Mouse (Mus musculus): ENCODE data around the gene Zfp989.
"Not testable (repeated sequence)": the region's sequence is repeated elsewhere in the genome, so short reads cannot be mapped to it uniquely, and the experiment has no call there.

Gene Zfp989

GRCm38 (mm10) chr4:146971757-146972156 is at the start of gene Zfp989:
Gene Zfp989, plus strand, starts transcription at chr4:146971976.
- not testable (repeated sequence) for DNase-seq (ENCODE audit: low spot score)

DNA sequence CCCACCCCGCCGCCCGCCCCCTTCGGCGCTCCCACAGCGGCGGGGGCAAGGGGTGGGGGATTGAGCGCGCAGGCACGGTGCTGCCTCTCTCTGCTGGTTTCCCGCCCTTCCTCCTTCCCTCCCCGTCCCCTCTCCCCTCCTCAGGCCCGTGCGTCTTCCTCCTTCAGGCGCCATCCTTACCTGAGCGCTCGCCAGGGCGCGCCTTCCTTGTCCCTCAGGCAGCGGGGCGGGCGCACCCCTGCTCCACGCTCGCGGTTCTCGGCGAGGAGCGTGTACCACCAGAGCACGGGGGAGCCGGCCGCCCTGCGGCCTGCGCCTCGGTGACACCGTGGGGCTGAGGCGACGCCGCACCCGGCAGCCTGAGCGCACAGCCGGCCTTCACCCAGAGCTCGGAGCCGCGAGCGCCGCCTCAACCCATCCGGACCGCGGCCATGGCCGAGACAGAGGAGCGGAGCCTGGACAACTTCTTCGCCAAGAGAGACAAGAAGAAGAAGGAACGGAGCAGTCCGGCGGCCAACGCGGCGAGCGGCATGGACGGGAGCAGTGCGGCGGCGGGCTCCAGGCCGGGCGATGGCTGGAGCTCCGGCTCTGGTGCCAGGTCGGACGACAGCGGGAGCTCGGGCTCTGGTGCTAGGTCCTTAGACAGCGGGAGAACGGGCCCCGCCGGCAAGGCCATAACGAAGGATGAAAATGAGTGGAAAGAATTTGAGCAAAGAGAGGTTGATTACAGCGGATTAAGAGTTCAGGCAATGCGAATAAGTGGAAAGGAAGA is 39.3 kb upstream of the Zfp989 start:
- no peak for DNase-seq (ENCODE audit: low spot score)

- DNase-seq (ENCODE audit: low spot score), result not testable (repeated sequence)
These were observed 30.1 kb upstream of the Zfp989 start for GRCm38 (mm10) chr4:146941691-146942090.

GRCm38 (mm10) chr4:146976581-146976980 is 4.8 kb downstream of the Zfp989 start:
- not testable (repeated sequence) for DNase-seq (ENCODE audit: low spot score)

DNA sequence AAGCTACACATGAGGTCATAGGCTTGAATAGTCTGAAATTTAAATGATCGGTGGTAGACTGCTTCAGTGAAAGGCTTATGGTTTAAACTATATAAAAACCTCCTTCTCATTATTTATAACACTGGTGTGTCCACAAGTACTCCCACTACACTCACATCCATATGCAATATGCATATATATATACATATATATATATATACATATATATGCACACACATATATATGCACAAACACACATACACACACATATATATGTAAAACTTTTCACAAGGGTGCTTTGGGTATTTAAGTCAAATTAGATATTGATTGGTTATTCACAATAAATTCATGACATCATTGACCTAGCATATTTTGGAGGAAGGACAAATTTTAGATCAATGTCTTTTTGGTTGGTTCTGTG is 46.6 kb downstream of the Zfp989 start:
- DNase-seq (ENCODE audit: low spot score), result not testable (repeated sequence)

DNA sequence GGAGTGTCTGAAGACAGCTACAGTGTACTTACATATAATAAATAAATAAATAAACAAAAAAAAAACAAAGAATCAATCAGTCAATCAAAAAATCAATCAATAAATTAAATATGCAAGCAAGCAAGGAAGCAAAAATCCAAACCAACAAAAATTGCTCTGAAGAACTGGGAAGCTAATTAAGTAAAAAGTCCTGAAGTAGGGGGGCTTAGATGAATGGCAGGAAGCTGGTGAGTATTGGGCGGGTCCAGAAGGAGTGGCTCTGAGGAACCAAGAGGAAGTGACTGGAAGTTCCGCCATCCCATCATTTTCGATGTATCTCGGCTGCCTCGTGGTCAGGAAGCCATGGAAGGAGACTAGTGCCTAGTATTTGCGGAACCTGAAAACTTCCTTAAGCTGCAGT is 49.8 kb downstream of the Zfp989 start, which contains the start of gene Rex2:
Gene Rex2, plus strand, starts transcription at position 301 of the 400 bp plus-strand sequence.
- not testable (repeated sequence) for DNase-seq (ENCODE audit: low spot score)

DNA sequence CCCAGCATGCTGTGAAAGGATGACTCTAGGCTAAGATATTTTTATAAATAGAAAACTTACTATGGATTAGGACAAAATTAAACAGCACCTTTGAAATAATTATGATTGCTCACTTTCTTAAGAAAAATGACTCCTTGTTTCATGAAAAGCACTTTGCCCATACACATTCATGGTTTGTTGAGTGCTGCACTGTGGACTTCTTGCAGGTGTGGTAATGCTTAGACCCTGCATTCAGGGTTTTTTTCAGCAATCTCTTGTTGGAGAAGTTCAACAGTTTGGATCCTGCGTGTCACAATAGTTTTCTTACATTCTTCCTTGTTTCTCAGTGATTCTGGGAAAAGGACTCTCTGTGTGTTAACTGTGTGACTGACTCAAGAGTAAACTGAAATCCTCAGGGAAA is 54.6 kb downstream of the Zfp989 start:
- not testable (repeated sequence) for DNase-seq (ENCODE audit: low spot score)

- not testable (repeated sequence) for DNase-seq (ENCODE audit: low spot score)
These were observed 59.7 kb downstream of the Zfp989 start for GRCm38 (mm10) chr4:147031308-147032036.

Measured in ovary, postnatal 14 days (tissue).